Comparison of ENCODE assay signal across 15 mouse cellular contexts in genomic region chr7:92320181-92320580, GRCm38 (mm10).
"Had no signal": no experiment of that assay in that cellular context is flagged by ENCODE, and none has a peak within 500 bp of the region (broad histone marks: within the 10 kb centered on the region; RNA-seq: fewer than 3 reads in every experiment).

No protein-coding gene starts in this region.

- H3K4me2 ChIP-seq: limb, embryonic 15.5 days; liver, embryonic 12.5 days; lung, embryonic 14.5 days; midbrain, embryonic 12.5 days; neural tube, embryonic 13.5 days; stomach, embryonic 15.5 days had no signal

- H3K27ac ChIP-seq: limb, embryonic 15.5 days; liver, embryonic 12.5 days; midbrain, embryonic 12.5 days; neural tube, embryonic 13.5 days; stomach, embryonic 15.5 days had no signal

- H3K9ac ChIP-seq: limb, embryonic 15.5 days; liver, embryonic 12.5 days; lung, embryonic 14.5 days; midbrain, embryonic 12.5 days; neural tube, embryonic 13.5 days; stomach, embryonic 15.5 days had no signal

- H3K27me3 ChIP-seq: limb, embryonic 15.5 days; liver, embryonic 12.5 days; midbrain, embryonic 12.5 days; neural tube, embryonic 13.5 days; stomach, embryonic 15.5 days had no signal

- H3K9me3 ChIP-seq: limb, embryonic 15.5 days; liver, embryonic 12.5 days; midbrain, embryonic 12.5 days; neural tube, embryonic 13.5 days; stomach, embryonic 15.5 days had no signal

- H3K36me3 ChIP-seq: limb, embryonic 15.5 days; liver, embryonic 12.5 days; midbrain, embryonic 12.5 days; neural tube, embryonic 13.5 days; stomach, embryonic 15.5 days had no signal

- H3K4me3 ChIP-seq: limb, embryonic 15.5 days; liver, embryonic 12.5 days; midbrain, embryonic 12.5 days; neural tube, embryonic 13.5 days; stomach, embryonic 15.5 days had no signal

- H3K4me1 ChIP-seq: liver, embryonic 12.5 days had no signal

- ATAC-seq: liver, embryonic 12.5 days; midbrain, embryonic 16.5 days had no signal

- DNase-seq: kidney, postnatal 36 days; lung, embryonic 14.5 days; lung, postnatal 10 days; lung, postnatal 4 days; retina, postnatal 1 day; right cerebral cortex, postnatal 4 days; spleen, adult 18-20 months; thymus, adult 2 months; thymus, postnatal 25 days had no signal
